Mouse (Mus musculus) brain, embryonic 14.5 days (tissue): ENCODE data around the gene Eif4g3.

Experiments used
- CTCF ChIP-seq: fragments of 200-500 bp; IDR thresholded peaks from 2 replicates; pipeline ENCODE4 v1.5.1; 2012; ENCODE audit warnings: inconsistent platforms, mild to moderate bottlenecking, moderate library complexity, borderline replicate concordance; ENCODE audit not compliant: insufficient read depth, insufficient read length; ENCODE audit errors: extremely low read depth
- POLR2A ChIP-seq: fragments of 200-500 bp; IDR thresholded peaks from 2 replicates; pipeline ENCODE4 v1.6.1; 2012; ENCODE audit warnings: mild to moderate bottlenecking, inconsistent platforms, borderline replicate concordance; ENCODE audit not compliant: poor library complexity, insufficient read depth, insufficient read length, severe bottlenecking; ENCODE audit errors: extremely low read depth

DNA sequence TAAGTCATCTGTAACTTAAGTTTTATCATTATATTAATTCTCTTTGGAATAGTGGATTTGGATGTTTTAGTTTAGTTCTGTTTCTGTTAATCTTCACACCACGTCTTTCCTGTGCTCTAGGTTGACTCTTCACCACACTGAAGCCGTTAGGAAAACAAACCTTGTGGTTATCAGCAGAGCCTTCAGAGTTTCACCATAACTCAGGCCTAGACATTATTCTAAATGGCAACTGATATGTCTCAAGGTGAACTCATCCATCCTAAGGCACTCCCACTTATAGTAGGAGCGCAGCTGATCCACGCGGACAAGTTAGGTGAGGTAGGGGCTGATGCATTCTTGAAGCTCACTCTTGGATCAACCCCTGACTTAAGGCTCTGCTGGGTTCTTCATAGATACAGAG lies 228.6 kb downstream of the Eif4g3 start:
- TF ChIP-seq POLR2A (no peak), CTCF (no peak)
